Comparison of ENCODE assay signal across 27 mouse cellular contexts in the genomic region with DNA sequence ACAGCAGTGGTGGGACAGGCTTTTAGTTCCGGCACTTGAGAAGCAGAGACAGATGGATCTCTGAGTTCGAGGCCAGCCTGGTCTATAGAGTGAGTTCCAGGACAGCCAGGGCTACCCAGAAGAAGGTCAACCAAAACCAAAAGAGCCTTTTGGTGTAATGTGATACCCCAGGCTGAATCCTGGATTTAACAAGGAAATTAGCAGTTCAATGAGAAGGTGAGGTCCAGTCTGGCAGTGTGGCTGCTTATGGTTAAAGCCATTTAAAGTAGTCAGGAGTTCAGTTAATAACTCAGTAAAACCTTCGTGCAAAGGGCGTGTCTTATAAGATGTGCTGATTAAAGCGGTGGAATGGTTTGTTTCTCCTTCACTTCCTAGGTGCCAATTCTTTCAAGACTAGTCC.
"Had no signal": no experiment of that assay in that cellular context is flagged by ENCODE, and none has a peak within 500 bp of the region (broad histone marks: within the 10 kb centered on the region; RNA-seq: fewer than 3 reads in every experiment).

No protein-coding gene starts in this region.

- H3K27ac ChIP-seq: gastrocnemius, adult 2 months; heart, adult 2 months; heart, embryonic 13.5 days; heart, embryonic 15.5 days; hindbrain, embryonic 13.5 days; hindbrain, embryonic 15.5 days; hindbrain, postnatal 0 days; kidney, embryonic 15.5 days; kidney, postnatal 0 days; limb, embryonic 13.5 days; limb, embryonic 15.5 days; liver, embryonic 12.5 days; liver, embryonic 14.5 days had no signal

- H3K9ac ChIP-seq: heart, embryonic 13.5 days; heart, embryonic 15.5 days; hindbrain, embryonic 13.5 days; hindbrain, embryonic 15.5 days; kidney, embryonic 15.5 days; limb, embryonic 13.5 days; limb, embryonic 15.5 days; liver, embryonic 12.5 days; liver, embryonic 14.5 days had no signal

- ATAC-seq: hindbrain, postnatal 0 days; intestine, embryonic 16.5 days; liver, embryonic 12.5 days had no signal

- H3K4me3 ChIP-seq: gastrocnemius, adult 2 months; heart, adult 2 months; heart, embryonic 13.5 days; heart, embryonic 15.5 days; hindbrain, embryonic 13.5 days; hindbrain, embryonic 15.5 days; kidney, embryonic 15.5 days; limb, embryonic 13.5 days; limb, embryonic 15.5 days; liver, embryonic 12.5 days had no signal

- H3K4me2 ChIP-seq: heart, embryonic 11.5 days; heart, embryonic 13.5 days; heart, embryonic 15.5 days; hindbrain, embryonic 13.5 days; hindbrain, embryonic 15.5 days; kidney, embryonic 15.5 days; limb, embryonic 13.5 days; limb, embryonic 15.5 days; liver, embryonic 12.5 days had no signal

- H3K4me1 ChIP-seq: heart, embryonic 13.5 days; hindbrain, embryonic 13.5 days; hindbrain, embryonic 15.5 days; kidney, embryonic 15.5 days; limb, embryonic 13.5 days; limb, embryonic 15.5 days had no signal

- DNase-seq: gastrocnemius, adult 2 months; gastrocnemius, postnatal 10 days; gastrocnemius, postnatal 36 days; heart, adult 2 months; heart, postnatal 14 days; heart, postnatal 36 days; kidney, adult 11 months; kidney, adult 2 months; kidney, adult 9 months; kidney, postnatal 14 days; kidney, postnatal 36 days; layer of hippocampus, adult 9-11 months; layer of hippocampus, postnatal 36 days; left cerebral cortex, postnatal 4 days had no signal

- H3K9me3 ChIP-seq: heart, embryonic 13.5 days; heart, embryonic 15.5 days; hindbrain, embryonic 13.5 days; hindbrain, embryonic 15.5 days; kidney, embryonic 15.5 days; limb, embryonic 13.5 days; limb, embryonic 15.5 days had no signal

- H3K36me3 ChIP-seq: heart, embryonic 13.5 days; heart, embryonic 15.5 days; hindbrain, embryonic 13.5 days; hindbrain, embryonic 15.5 days; kidney, embryonic 15.5 days; limb, embryonic 13.5 days; limb, embryonic 15.5 days; liver, embryonic 12.5 days had no signal

- H3K27me3 ChIP-seq: heart, embryonic 13.5 days; heart, embryonic 15.5 days; hindbrain, embryonic 13.5 days; hindbrain, embryonic 15.5 days; kidney, embryonic 15.5 days; limb, embryonic 13.5 days; limb, embryonic 15.5 days; liver, embryonic 12.5 days had no signal
